Mouse (Mus musculus) kidney, adult 9 months (tissue): Measurements from ENCODE around the gene Timm23.
"Not testable (repeated sequence)": the region's sequence is repeated elsewhere in the genome, so short reads cannot be mapped to it uniquely, and the experiment has no call there.

Experiments used
- DNase-seq: peaks from one replicate; pipeline ENCODE4 v3.0.0; 2022

Gene Timm23

GRCm38 (mm10) chr14:32201791-32202451, at the start of gene Timm23, which contains the start of gene Parg:
Gene Timm23, minus strand, starts transcription at chr14:32201898.
Gene Parg, plus strand, starts transcription at chr14:32201949.
- DNase-seq, result peak; percentile 89

- peak; percentile 68 for DNase-seq
Measured at GRCm38 (mm10) chr14:32249616-32250015, 47.9 kb upstream of the Timm23 start.

DNA sequence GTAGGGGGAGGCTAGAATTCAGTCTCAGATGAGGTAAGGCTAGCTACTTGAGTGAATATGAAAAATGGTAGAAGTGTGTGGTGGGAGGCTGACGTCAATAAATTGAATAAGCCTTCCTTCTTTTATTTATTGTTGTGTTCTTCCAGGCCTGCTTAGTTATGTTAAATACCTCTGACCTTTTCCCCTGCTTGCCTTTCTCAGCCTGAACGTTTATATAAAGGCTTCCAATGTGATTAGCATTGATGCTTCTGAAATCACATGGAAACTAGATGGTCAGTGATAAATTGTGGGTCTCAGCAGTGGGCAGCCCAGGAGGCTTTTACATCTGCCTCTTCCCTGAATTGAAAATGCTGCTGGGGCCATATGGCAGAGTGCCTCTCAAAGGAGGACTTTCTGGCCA, 44.3 kb upstream of the Timm23 start:
- no peak for DNase-seq

GRCm38 (mm10) chr14:32242401-32242800, 40.7 kb upstream of the Timm23 start:
- DNase-seq, result no peak

- DNase-seq, result peak; percentile 64
Measured at GRCm38 (mm10) chr14:32228996-32229395, 27.3 kb upstream of the Timm23 start.

- DNase-seq, result no peak
Measured at GRCm38 (mm10) chr14:32226601-32227000, 24.9 kb upstream of the Timm23 start.

- DNase-seq, result no peak
Measured at GRCm38 (mm10) chr14:32201354-32201753, 344 bp downstream of the Timm23 start.

DNA sequence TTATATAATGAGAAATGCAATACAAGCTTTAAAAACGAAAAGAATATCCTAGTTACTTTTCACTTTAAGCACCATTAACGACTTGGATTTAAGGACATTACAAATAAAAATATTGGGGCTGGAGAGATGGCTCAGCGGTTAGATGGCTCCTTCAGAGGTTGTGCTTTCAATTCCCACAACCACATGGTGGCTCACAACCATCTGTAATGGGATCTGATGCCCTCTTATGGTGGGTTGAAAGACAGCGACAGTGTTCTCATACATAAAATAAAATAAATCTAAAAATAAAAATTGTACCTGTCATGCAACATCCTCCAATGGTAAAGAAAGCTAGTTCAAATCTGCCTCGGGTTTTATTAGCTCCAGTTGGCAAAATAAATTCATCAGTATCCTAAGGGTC, 8.1 kb downstream of the Timm23 start:
- not testable (repeated sequence) for DNase-seq

DNA sequence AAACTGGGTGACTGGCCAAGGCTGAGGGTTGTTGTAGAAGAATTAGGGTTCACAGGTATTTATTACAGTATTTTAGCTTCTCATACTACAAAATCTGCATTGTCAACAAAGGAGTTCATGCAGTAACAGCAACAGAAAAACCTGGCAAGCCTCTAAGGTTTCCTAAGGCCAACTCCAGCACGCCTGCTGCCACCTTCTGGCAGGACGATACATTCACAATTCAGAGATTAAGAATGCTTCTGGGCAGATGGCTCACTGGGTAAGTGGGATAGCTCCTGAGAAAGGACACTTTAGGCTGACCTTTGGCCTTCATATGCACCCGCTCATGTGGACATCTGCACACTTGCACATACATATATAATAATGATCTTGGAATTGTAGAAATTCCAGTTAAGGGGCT, 9.3 kb downstream of the Timm23 start:
- peak; percentile 74 for DNase-seq

GRCm38 (mm10) chr14:32191926-32192325, 9.8 kb downstream of the Timm23 start:
- no peak for DNase-seq

- DNase-seq, result no peak
Measured at GRCm38 (mm10) chr14:32190627-32191391, 10.9 kb downstream of the Timm23 start.

GRCm38 (mm10) chr14:32183846-32184245, 17.9 kb downstream of the Timm23 start:
- no peak for DNase-seq

DNA sequence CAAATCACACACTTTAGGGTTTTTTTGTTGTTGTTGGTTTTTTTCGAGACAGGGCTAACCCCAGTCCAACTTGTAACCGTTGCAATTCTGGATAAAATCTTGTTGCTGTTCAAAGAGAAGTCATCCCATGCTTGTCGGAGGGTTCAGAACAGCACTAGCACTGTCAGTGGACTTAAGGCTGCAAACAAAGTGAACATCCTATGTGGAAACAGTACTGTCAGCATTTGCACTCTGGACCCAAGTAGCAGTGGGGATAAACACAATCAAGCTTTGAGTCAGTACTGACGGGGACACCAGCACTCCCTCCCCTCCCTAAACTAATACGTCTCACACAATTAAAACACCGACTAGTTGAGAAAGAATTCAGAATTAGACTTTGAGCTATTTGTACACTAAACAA, 20.8 kb downstream of the Timm23 start:
- DNase-seq, result peak; percentile 51

GRCm38 (mm10) chr14:32179393-32180195, 22.1 kb downstream of the Timm23 start:
- peak; percentile 88 for DNase-seq

DNA sequence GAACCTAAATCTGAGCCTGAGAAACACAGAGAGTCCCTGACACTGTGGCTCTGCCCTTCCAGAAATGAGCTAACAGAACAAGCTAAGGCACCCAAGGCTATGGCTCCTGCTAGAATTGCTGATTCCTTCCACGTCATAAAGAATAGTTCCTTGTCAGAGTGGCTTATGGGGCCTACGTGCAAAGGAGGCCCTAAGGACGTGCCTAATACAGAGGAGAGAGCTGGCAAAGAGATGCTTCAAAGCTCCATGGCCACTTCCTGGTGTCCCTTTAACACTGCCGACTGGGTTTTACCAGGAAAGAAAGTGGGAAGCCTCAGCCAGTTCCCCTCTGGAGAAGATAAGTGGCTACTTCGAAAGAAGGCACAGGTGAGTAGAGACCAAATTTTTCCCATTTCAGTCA, 25.1 kb downstream of the Timm23 start:
- DNase-seq, result not testable (repeated sequence)

- DNase-seq, result no peak
Measured at GRCm38 (mm10) chr14:32175310-32175709, 26.4 kb downstream of the Timm23 start.

DNA sequence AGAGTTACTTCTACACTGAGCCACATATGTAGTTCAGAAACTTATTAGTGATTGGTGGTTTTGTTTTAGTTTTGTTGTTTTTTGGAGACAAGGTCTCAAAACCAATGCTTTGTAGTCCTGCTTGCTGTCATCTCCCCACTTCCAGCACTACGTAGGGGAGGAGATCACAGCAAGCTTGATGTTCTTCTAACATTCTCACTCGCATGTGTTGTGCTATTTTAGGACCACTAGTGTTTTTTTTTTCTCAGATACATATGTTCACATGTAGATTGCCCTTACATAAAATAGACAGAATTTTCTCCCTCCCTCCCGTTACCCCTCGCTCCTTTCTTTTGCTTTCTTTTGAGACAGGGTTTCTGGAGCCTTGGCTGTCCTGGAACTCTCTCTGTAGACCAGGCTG, 31.6 kb downstream of the Timm23 start:
- DNase-seq, result no peak

DNA sequence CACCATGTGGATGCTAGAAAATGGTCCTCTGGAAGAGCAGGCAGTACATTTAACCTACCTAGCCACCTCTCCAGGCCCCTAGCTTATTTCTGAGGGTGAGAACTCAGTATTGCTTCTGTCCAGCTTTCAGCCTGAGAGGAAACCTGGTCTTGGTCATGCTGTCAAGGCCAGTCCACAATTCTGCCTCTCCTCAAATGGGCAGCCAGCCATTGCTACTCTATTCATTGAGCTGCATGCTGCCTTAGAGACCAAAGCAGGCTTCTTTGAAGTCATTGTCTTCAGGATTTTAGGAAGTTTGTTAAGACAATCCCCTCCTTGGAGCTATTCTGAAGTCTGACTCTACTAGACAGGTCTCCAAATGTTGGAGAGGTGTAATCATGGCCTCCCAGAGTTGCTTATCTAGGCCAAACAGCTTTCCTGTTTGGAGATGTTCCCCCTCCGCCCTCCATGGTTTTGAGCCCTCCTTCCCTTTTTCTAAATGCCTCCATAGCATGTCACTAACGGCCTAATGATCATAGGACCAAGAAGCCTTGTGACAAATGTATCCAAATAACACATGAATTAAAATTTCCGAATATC, 33.0 kb downstream of the Timm23 start:
- DNase-seq, result no peak

DNA sequence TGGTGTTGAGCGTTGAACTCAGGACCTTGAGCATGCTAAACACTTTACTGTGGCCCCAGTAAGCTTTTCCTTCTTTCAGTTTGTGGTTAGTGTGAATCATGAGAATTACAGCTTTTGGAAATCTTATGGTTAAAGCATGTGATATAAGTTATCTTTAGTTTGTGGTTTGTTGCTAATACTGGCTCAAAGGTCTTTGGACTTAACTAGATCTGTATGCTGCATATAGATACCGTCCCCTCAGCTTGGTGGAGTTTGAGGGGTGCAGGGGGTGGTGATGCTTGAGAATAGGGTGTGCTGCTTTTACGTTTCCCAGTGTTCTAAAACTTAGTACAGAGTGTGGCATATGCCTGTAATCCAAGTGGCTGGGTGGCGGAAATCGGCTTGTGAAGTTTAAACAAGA, 34.4 kb downstream of the Timm23 start:
- DNase-seq, result no peak

GRCm38 (mm10) chr14:32166840-32167239, 34.9 kb downstream of the Timm23 start:
- DNase-seq, result peak; percentile 30

- DNase-seq, result no peak
Measured at GRCm38 (mm10) chr14:32166062-32166441, 35.6 kb downstream of the Timm23 start.

- peak; percentile 94 for DNase-seq
Measured at GRCm38 (mm10) chr14:32165278-32166061, 36.2 kb downstream of the Timm23 start.
